Mouse (Mus musculus): ENCODE data around the gene Pkp1. TPM values are rescaled to one million over a fixed set of nuclear protein-coding genes. Genes with fewer than 3 reads are reported as not detected.

The Pkp1 gene
- 16.3 and 20.7 TPM in 2 replicates for polyA plus RNA-seq (2012; rRNA removed)

GRCm38 (mm10) chr1:135918644-135919407, at the start of gene Pkp1:
Gene Pkp1 (minus strand): TSS chr1:135919207.

GRCm38 (mm10) chr1:135835716-135836483, 83.1 kb downstream of the Pkp1 start, which contains the start of gene Tnnt2:
Gene Tnnt2 (plus strand): TSS chr1:135836354.

Other genes starting within 250 kb of the Pkp1 start
- 604 and 753 TPM in 2 replicates for gene Csrp1, start 199.1 kb downstream of the Pkp1 start, polyA plus RNA-seq (2012; rRNA removed)
- gene Phlda3, start 153.1 kb downstream of the Pkp1 start, polyA plus RNA-seq (2012; rRNA removed), result 42.1 and 43.9 TPM in 2 replicates
- 53.9 and 73.6 TPM in 2 replicates for gene Tnni1, start 139.8 kb downstream of the Pkp1 start, polyA plus RNA-seq (2012; rRNA removed)
- 344 and 348 TPM in 2 replicates for gene Lad1, start 100.6 kb downstream of the Pkp1 start, polyA plus RNA-seq (2012; rRNA removed)
- gene Tnnt2, start 82.9 kb downstream of the Pkp1 start, polyA plus RNA-seq (2012; rRNA removed), result 2.1 and 2.2 TPM in 2 replicates
- gene Igfn1, start 87.1 kb upstream of the Pkp1 start, polyA plus RNA-seq (2012; rRNA removed), result 0.38 and 0.43 TPM in 2 replicates
- 44.3 and 45.8 TPM in 2 replicates for gene Tmem9, start 88.9 kb upstream of the Pkp1 start, polyA plus RNA-seq (2012; rRNA removed)
- not detected in 2 replicates for gene Ascl5, start 131.6 kb upstream of the Pkp1 start, polyA plus RNA-seq (2012; rRNA removed)
- 1.8 and 2.0 TPM in 2 replicates for gene Cacna1s, start 133.5 kb upstream of the Pkp1 start, polyA plus RNA-seq (2012; rRNA removed)
- gene Kif21b, start 212.2 kb upstream of the Pkp1 start, polyA plus RNA-seq (2012; rRNA removed), result 16.5 and 22.8 TPM in 2 replicates

Measured in colon, adult 2 months (tissue).